Comparison of ENCODE assay signal across 10 mouse cellular contexts in genomic region chr6:72254588-72255075, GRCm38 (mm10). TPM values are rescaled to one million over a fixed set of nuclear protein-coding genes. Genes with fewer than 3 reads are reported as not detected.
A peak's percentile ranks its signal among the peaks of the same experiment; 100 is the strongest.
DNase-seq lines count a peak whose midpoint lies in the region; ATAC-seq lines count a peak whose summit lies in the region.
"Had no signal": no experiment of that assay in that cellular context is flagged by ENCODE, and none has a peak within 500 bp of the region (broad histone marks: within the 10 kb centered on the region; RNA-seq: fewer than 3 reads in every experiment).

No protein-coding gene starts in this region.

- 57% methylated on average over 10 of the region's 10 CpGs for WGBS in hindbrain, embryonic 11.5 days
- WGBS in intestine, embryonic 15.5 days: 50% methylated on average over 10 of the region's 10 CpGs

- H3K4me3 ChIP-seq in hindbrain, embryonic 11.5 days (ENCODE audit: low read depth, low read length): no peak overlapping the region
- no peak overlapping the region for H3K4me3 ChIP-seq in intestine, embryonic 15.5 days (replicated peaks)

- peak; percentile 61 for ATAC-seq in hindbrain, embryonic 11.5 days (ENCODE audit: low FRiP score)
- ATAC-seq in intestine, embryonic 15.5 days: no peak
- ATAC-seq: Patski had no signal

- no peaks in the 10 kb centered on the region for H3K27me3 ChIP-seq in hindbrain, embryonic 11.5 days (ENCODE audit: control insufficient read depth, insufficient read depth, low read length)
- no peaks in the 10 kb centered on the region; the same call in 1 of the 2 replicates for H3K27me3 ChIP-seq in intestine, embryonic 15.5 days (replicated peaks)
- H3K27me3 ChIP-seq: Patski had no signal

- no peaks in the 10 kb centered on the region for H3K9me3 ChIP-seq in hindbrain, embryonic 11.5 days (ENCODE audit: control insufficient read depth, low read length)
- no peaks in the 10 kb centered on the region for H3K9me3 ChIP-seq in intestine, embryonic 15.5 days

- DNase-seq in retina, postnatal 1 day: peak; percentile 60
- no peak for DNase-seq in retina, embryonic 14.5 days (ENCODE audit: low spot score)
- DNase-seq in gastrocnemius, postnatal 25 days: peak; percentile 81
- DNase-seq in hindbrain, embryonic 11.5 days (ENCODE audit: low spot score): no peak
- DNase-seq in frontal cortex, postnatal 25 days (ENCODE audit: low spot score in 2 of 2): no peak
- no peak for DNase-seq in cerebellum, postnatal 25 days

- no peak overlapping the region for H3K4me2 ChIP-seq in hindbrain, embryonic 11.5 days (replicated peaks; ENCODE audit: low read depth, low read length)
- H3K4me2 ChIP-seq in intestine, embryonic 15.5 days (replicated peaks): no peak overlapping the region

- no peak overlapping the region for H3K9ac ChIP-seq in hindbrain, embryonic 11.5 days (ENCODE audit: low read depth, low read length)
- no peak overlapping the region for H3K9ac ChIP-seq in intestine, embryonic 15.5 days

- H3K27ac ChIP-seq in hindbrain, embryonic 11.5 days (ENCODE audit: low read depth, low read length): no peak overlapping the region
- no peak overlapping the region for H3K27ac ChIP-seq in intestine, embryonic 15.5 days

- H3K36me3 ChIP-seq in hindbrain, embryonic 11.5 days (ENCODE audit: control insufficient read depth, insufficient read depth, low read length): no peaks in the 10 kb centered on the region
- no peaks in the 10 kb centered on the region for H3K36me3 ChIP-seq in intestine, embryonic 15.5 days

- H3K4me1 ChIP-seq in hindbrain, embryonic 11.5 days (replicated peaks; ENCODE audit: control insufficient read depth, insufficient read depth, low read length): no peaks in the 10 kb centered on the region
- H3K4me1 ChIP-seq in intestine, embryonic 15.5 days (replicated peaks): no peaks in the 10 kb centered on the region

RNA-seq across cellular contexts. Expression of gene Atoh8, which starts 19.3 kb away (rescaled TPM):
- total RNA-seq in gastrocnemius, postnatal 25 days (2021): 1 to 10 TPM; 4.5 to 7.8 TPM
- polyA plus RNA-seq in hindbrain, embryonic 11.5 days (2014; fragmentation: Nextera tagmentation; extraction: Ambion mirVana): 9.2 and 9.6 TPM in 2 replicates
- 9.4 and 9.6 TPM in 2 replicates for polyA plus RNA-seq in intestine, embryonic 15.5 days (2015; fragmentation: Nextera tagmentation; extraction: Ambion mirVana)

RNA-seq across cellular contexts. Expression of gene Sftpb, which starts 49.8 kb away (rescaled TPM):
- total RNA-seq in gastrocnemius, postnatal 25 days (2021): not detected
- polyA plus RNA-seq in hindbrain, embryonic 11.5 days (2014; fragmentation: Nextera tagmentation; extraction: Ambion mirVana): not detected in 2 replicates
- not detected in 2 replicates for polyA plus RNA-seq in intestine, embryonic 15.5 days (2015; fragmentation: Nextera tagmentation; extraction: Ambion mirVana)
- total RNA-seq: gastrocnemius, postnatal 36 days had no signal
- polyA plus RNA-seq: neural tube, embryonic 11.5 days had no signal

Comparison
In these comparisons a context has a peak if more than half of its experiments do, and no peak if none do; other contexts are left out.
1. DNase-seq: peak in retina, postnatal 1 day (single experiment) and gastrocnemius, postnatal 25 days (single experiment); none in retina, embryonic 14.5 days (single experiment), hindbrain, embryonic 11.5 days (single experiment), frontal cortex, postnatal 25 days (0 of 2) and cerebellum, postnatal 25 days (0 of 2).